ENCODE assay signal across 10 mouse cellular contexts in genomic region chr11:93969171-93969570, GRCm38 (mm10). TPM values are rescaled to one million over a fixed set of nuclear protein-coding genes. Genes with fewer than 3 reads are reported as not detected.
DNase-seq lines count a peak whose midpoint lies in the region; ATAC-seq lines count a peak whose summit lies in the region.
"Had no signal": no experiment of that assay in that cellular context is flagged by ENCODE, and none has a peak within 500 bp of the region (broad histone marks: within the 10 kb centered on the region; RNA-seq: fewer than 3 reads in every experiment).

No protein-coding gene starts in this region.

- H3K36me3 ChIP-seq in hindbrain, embryonic 14.5 days (replicated peaks; ENCODE audit: control insufficient read depth, insufficient read depth): peaks cover 16% of the 10 kb centered on the region
- peaks cover 20% of the 10 kb centered on the region for H3K36me3 ChIP-seq in hindbrain, embryonic 10.5 days
- peaks cover 16% of the 10 kb centered on the region for H3K36me3 ChIP-seq in heart, embryonic 16.5 days (ENCODE audit: control insufficient read depth, insufficient read depth)
- H3K36me3 ChIP-seq in midbrain, embryonic 14.5 days (ENCODE audit: control insufficient read depth, insufficient read depth, low read length): peaks cover 17% of the 10 kb centered on the region

- no peak overlapping the region for H3K27ac ChIP-seq in hindbrain, embryonic 14.5 days
- H3K27ac ChIP-seq in hindbrain, embryonic 10.5 days: no peak overlapping the region
- H3K27ac ChIP-seq in heart, embryonic 16.5 days (ENCODE audit: low read length): no peak overlapping the region
- 0 out of 2 replicates have a peak overlapping the region, but pooled peaks have one; percentile 82 for H3K27ac ChIP-seq in midbrain, embryonic 14.5 days (replicated peaks; ENCODE audit: low read depth, low read length)
- H3K27ac ChIP-seq: limb, embryonic 12.5 days had no signal

- peaks cover 22% of the 10 kb centered on the region for H3K4me1 ChIP-seq in hindbrain, embryonic 14.5 days (replicated peaks; ENCODE audit: control insufficient read depth, insufficient read depth, low read length)
- peaks cover 19% of the 10 kb centered on the region for H3K4me1 ChIP-seq in hindbrain, embryonic 10.5 days (replicated peaks)
- peaks cover 13% of the 10 kb centered on the region for H3K4me1 ChIP-seq in heart, embryonic 16.5 days (ENCODE audit: control insufficient read depth, insufficient read depth, low read length)
- peaks cover 8% of the 10 kb centered on the region; the same call in 1 of the 2 replicates for H3K4me1 ChIP-seq in midbrain, embryonic 14.5 days (ENCODE audit: control insufficient read depth, insufficient read depth, low read length)

- peak overlapping the region; percentile 56; the same call in 1 of the 2 replicates for H3K9ac ChIP-seq in hindbrain, embryonic 14.5 days
- no peak overlapping the region; the same call in 1 of the 2 replicates for H3K9ac ChIP-seq in heart, embryonic 16.5 days (ENCODE audit: low read length)
- no peak overlapping the region for H3K9ac ChIP-seq in midbrain, embryonic 14.5 days (replicated peaks; ENCODE audit: low read length)

- no peaks in the 10 kb centered on the region for H3K27me3 ChIP-seq in hindbrain, embryonic 14.5 days (ENCODE audit: control insufficient read depth, insufficient read depth, low read length)
- H3K27me3 ChIP-seq in hindbrain, embryonic 10.5 days (ENCODE audit: insufficient read depth, poor library complexity, severe bottlenecking): no peaks in the 10 kb centered on the region
- H3K27me3 ChIP-seq in heart, embryonic 16.5 days (ENCODE audit: control insufficient read depth, insufficient read depth, low read length): no peaks in the 10 kb centered on the region
- H3K27me3 ChIP-seq in midbrain, embryonic 14.5 days (ENCODE audit: control insufficient read depth, insufficient read depth, low read length): no peaks in the 10 kb centered on the region
- H3K27me3 ChIP-seq: limb, embryonic 12.5 days; Patski had no signal

- no peak overlapping the region for H3K4me3 ChIP-seq in hindbrain, embryonic 14.5 days (replicated peaks; ENCODE audit: low read length)
- H3K4me3 ChIP-seq in hindbrain, embryonic 10.5 days: no peak overlapping the region
- no peak overlapping the region for H3K4me3 ChIP-seq in heart, embryonic 16.5 days (ENCODE audit: low read length)
- no peak overlapping the region for H3K4me3 ChIP-seq in midbrain, embryonic 14.5 days (replicated peaks; ENCODE audit: low read depth, low read length)

- no peak for ATAC-seq in hindbrain, embryonic 14.5 days (ENCODE audit: low FRiP score)
- ATAC-seq in heart, embryonic 16.5 days (replicated peaks; ENCODE audit: extremely low read depth, insufficient read depth, low FRiP score): no peak
- no peak for ATAC-seq in midbrain, embryonic 14.5 days (ENCODE audit: low FRiP score, low TSS enrichment)

- WGBS in hindbrain, embryonic 14.5 days: 94% methylated on average over 6 of the region's 6 CpGs
- WGBS in hindbrain, embryonic 10.5 days: 95% methylated on average over 6 of the region's 6 CpGs
- 94% methylated on average over 6 of the region's 6 CpGs for WGBS in heart, embryonic 16.5 days
- 91% methylated on average over 6 of the region's 6 CpGs for WGBS in midbrain, embryonic 14.5 days

- DNase-seq in cerebellum, adult 9-10 months: peak; percentile 50
- no peak for DNase-seq in cerebellum, adult 8-10 months
- no peak for DNase-seq in hindbrain, embryonic 14.5 days (ENCODE audit: low spot score)
- no peak for DNase-seq in hindbrain, embryonic 10.5 days (ENCODE audit: low spot score)
- DNase-seq in midbrain, embryonic 14.5 days: no peak
- DNase-seq in adipocyte (ENCODE audit: low spot score): no peak
- DNase-seq in MN1 (ENCODE audit: low spot score): no peak

- no peaks in the 10 kb centered on the region for H3K9me3 ChIP-seq in hindbrain, embryonic 14.5 days (ENCODE audit: control insufficient read depth, low read length)
- no peaks in the 10 kb centered on the region for H3K9me3 ChIP-seq in hindbrain, embryonic 10.5 days
- no peaks in the 10 kb centered on the region for H3K9me3 ChIP-seq in heart, embryonic 16.5 days (replicated peaks; ENCODE audit: control insufficient read depth, low read length)
- H3K9me3 ChIP-seq in midbrain, embryonic 14.5 days (ENCODE audit: control insufficient read depth, low read length): no peaks in the 10 kb centered on the region
- H3K9me3 ChIP-seq: limb, embryonic 12.5 days had no signal

- peak overlapping the region; percentile 47; the same call in 1 of the 2 replicates for H3K4me2 ChIP-seq in hindbrain, embryonic 14.5 days (replicated peaks)
- H3K4me2 ChIP-seq in heart, embryonic 16.5 days (ENCODE audit: low read depth, low read length): peak overlapping the region; percentile 69; the same call in 1 of the 2 replicates
- H3K4me2 ChIP-seq in midbrain, embryonic 14.5 days (ENCODE audit: low read length): peak overlapping the region; percentile 83; the same call in 1 of the 2 replicates

RNA-seq across cellular contexts. Expression of gene Nme1, which starts 0.8 kb away (rescaled TPM):
- 359 and 412 TPM in 2 replicates for polyA plus RNA-seq in hindbrain, embryonic 14.5 days (2014; fragmentation: Nextera tagmentation; extraction: Ambion mirVana)
- polyA plus RNA-seq in hindbrain, embryonic 10.5 days (2016; fragmentation: Nextera tagmentation; extraction: Ambion mirVana): 314 and 317 TPM in 2 replicates
- polyA plus RNA-seq in heart, embryonic 16.5 days (2015; fragmentation: Nextera tagmentation; extraction: Ambion mirVana): 68.6 and 104 TPM in 2 replicates
- polyA plus RNA-seq in midbrain, embryonic 14.5 days (2014; fragmentation: Nextera tagmentation; extraction: Ambion mirVana): 439 and 597 TPM in 2 replicates

RNA-seq across cellular contexts. Expression of gene Gm20390, which starts 1.1 kb away (rescaled TPM):
- 319 and 350 TPM in 2 replicates for polyA plus RNA-seq in hindbrain, embryonic 14.5 days (2014; fragmentation: Nextera tagmentation; extraction: Ambion mirVana)
- 482 and 501 TPM in 2 replicates for polyA plus RNA-seq in hindbrain, embryonic 10.5 days (2016; fragmentation: Nextera tagmentation; extraction: Ambion mirVana)
- 182 and 233 TPM in 2 replicates for polyA plus RNA-seq in heart, embryonic 16.5 days (2015; fragmentation: Nextera tagmentation; extraction: Ambion mirVana)
- 269 and 321 TPM in 2 replicates for polyA plus RNA-seq in midbrain, embryonic 14.5 days (2014; fragmentation: Nextera tagmentation; extraction: Ambion mirVana)

RNA-seq across cellular contexts. Expression of gene Nme2, which starts 13.1 kb away (rescaled TPM):
- 96.8 and 107 TPM in 2 replicates for polyA plus RNA-seq in hindbrain, embryonic 14.5 days (2014; fragmentation: Nextera tagmentation; extraction: Ambion mirVana)
- 129 and 138 TPM in 2 replicates for polyA plus RNA-seq in hindbrain, embryonic 10.5 days (2016; fragmentation: Nextera tagmentation; extraction: Ambion mirVana)
- polyA plus RNA-seq in heart, embryonic 16.5 days (2015; fragmentation: Nextera tagmentation; extraction: Ambion mirVana): 408 and 420 TPM in 2 replicates
- 75.8 and 79.0 TPM in 2 replicates for polyA plus RNA-seq in midbrain, embryonic 14.5 days (2014; fragmentation: Nextera tagmentation; extraction: Ambion mirVana)

RNA-seq across cellular contexts. Expression of gene Spag9, which starts 26.7 kb away (rescaled TPM):
- 120 and 121 TPM in 2 replicates for polyA plus RNA-seq in hindbrain, embryonic 14.5 days (2014; fragmentation: Nextera tagmentation; extraction: Ambion mirVana)
- 62.5 and 70.1 TPM in 2 replicates for polyA plus RNA-seq in hindbrain, embryonic 10.5 days (2016; fragmentation: Nextera tagmentation; extraction: Ambion mirVana)
- 31.7 and 36.2 TPM in 2 replicates for polyA plus RNA-seq in heart, embryonic 16.5 days (2015; fragmentation: Nextera tagmentation; extraction: Ambion mirVana)
- 112 and 140 TPM in 2 replicates for polyA plus RNA-seq in midbrain, embryonic 14.5 days (2014; fragmentation: Nextera tagmentation; extraction: Ambion mirVana)
